Mouse (Mus musculus) neural tube, embryonic 14.5 days (tissue): ENCODE results near the gene Cpa1. TPM values are rescaled to one million over a fixed set of nuclear protein-coding genes. Genes with fewer than 3 reads are reported as not detected.

Experiments used
- ATAC-seq: fragments of 200-750 bp; cut with Nextera tagmentation; 2 replicates; pipeline ENCODE4 v1.8.0; 2017; ENCODE audit warnings: low read depth, mild to moderate bottlenecking, moderate TSS enrichment, moderate library complexity
- H3K27ac ChIP-seq: fragments of 300-500 bp; sonication (generic); 2 replicates; pipeline ENCODE4 v1.5.1; 2014; ENCODE audit warnings: low read depth, mild to moderate bottlenecking, control low read depth, low read length, moderate library complexity, mixed read lengths
- H3K27me3 ChIP-seq: fragments of 300-500 bp; sonication (generic); 2 replicates; pipeline ENCODE4 v1.6.1; 2014; ENCODE audit warnings: low read length; ENCODE audit not compliant: control insufficient read depth, insufficient read depth
- H3K36me3 ChIP-seq: fragments of 300-500 bp; sonication (generic); 2 replicates; pipeline ENCODE4 v1.6.1; 2014; ENCODE audit warnings: low read length, mixed read lengths; ENCODE audit not compliant: control insufficient read depth, insufficient read depth
- H3K4me1 ChIP-seq: fragments of 300-500 bp; sonication (generic); 2 replicates; pipeline ENCODE4 v1.6.1; 2014; ENCODE audit warnings: low read length; ENCODE audit not compliant: control insufficient read depth, insufficient read depth
- H3K4me2 ChIP-seq: fragments of 300-500 bp; sonication (generic); 2 replicates; pipeline ENCODE4 v1.6.1; 2014; ENCODE audit warnings: mild to moderate bottlenecking, low read depth, low read length, control low read depth
- H3K4me3 ChIP-seq: fragments of 300-500 bp; sonication (generic); 2 replicates; pipeline ENCODE4 v1.5.1; 2014; ENCODE audit warnings: low read depth, low read length, control low read depth, mixed read lengths
- H3K9ac ChIP-seq: fragments of 300-500 bp; sonication (generic); replicated peaks from 2 replicates; pipeline ENCODE4 v1.6.1; 2014; ENCODE audit warnings: low read depth, mild to moderate bottlenecking, control low read depth, low read length, mixed read lengths
- H3K9me3 ChIP-seq: fragments of 300-500 bp; sonication (generic); 2 replicates; pipeline ENCODE4 v1.6.1; 2016; ENCODE audit warnings: low read length; ENCODE audit not compliant: control insufficient read depth
- WGBS: fragments of 180-500 bp; shearing (Covaris S2); extraction: QIAGEN DNeasy Blood & Tissue Kit; methylation state at CpG from one replicate; pipeline ENCODE4 v1.1.7; 2014; 5-methylcytosine and 5-hydroxymethylcytosine counted together
- polyA plus RNA-seq: library from polyadenylated mRNA; unstranded; fragments of >200 nt; fragmentation: Nextera tagmentation; extraction: Ambion mirVana; gene quantifications from 2 replicates; pipeline ENCODE4 v1.2.1, GENCODE M21; 2014

The Cpa1 gene
- polyA plus RNA-seq = 0.37 and 0.50 TPM in 2 replicates

DNA sequence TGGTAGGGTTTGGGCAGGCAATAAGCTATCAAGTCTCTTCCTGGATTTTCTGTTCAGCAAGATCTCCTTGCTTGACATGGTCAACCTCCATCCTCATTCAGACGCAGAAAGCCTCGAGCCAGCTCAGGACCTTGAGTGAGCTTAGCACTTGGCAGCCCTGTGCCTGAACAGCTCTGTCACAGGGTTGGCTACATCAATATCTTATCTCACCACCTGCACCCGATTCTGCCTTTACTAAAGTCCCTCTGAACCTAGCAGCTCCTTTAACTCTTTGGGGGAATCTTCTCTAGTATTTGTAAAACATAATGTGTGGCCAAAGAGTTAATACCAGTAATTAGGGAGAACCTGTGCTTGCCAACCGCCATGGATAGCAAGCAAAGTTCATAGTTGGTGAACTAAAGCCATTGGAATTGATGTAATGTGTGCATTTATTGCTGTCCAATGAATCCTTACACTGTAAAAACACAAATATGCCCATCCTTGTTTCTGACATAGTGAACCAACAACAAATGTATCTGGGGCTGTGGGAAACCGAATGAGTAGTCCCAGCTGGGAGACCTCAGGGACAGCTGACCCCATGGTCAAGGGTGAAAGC is at the start of gene Cpa1:
Gene Cpa1 (plus strand): TSS at position 545 of the 595 bp plus-strand sequence.
- no peaks in the 10 kb centered on the region for H3K36me3 ChIP-seq
- ATAC-seq = no peak
- 95% methylated on average over 5 of the region's 5 CpGs for WGBS
- no peaks in the 10 kb centered on the region for H3K27me3 ChIP-seq
- no peak within 1 kb of the TSS for H3K27ac ChIP-seq
- H3K9ac ChIP-seq = no peak within 1 kb of the TSS
- no peak within 1 kb of the TSS for H3K4me2 ChIP-seq
- H3K4me3 ChIP-seq = no peak within 1 kb of the TSS
- H3K9me3 ChIP-seq = no peaks in the 10 kb centered on the region
- no peaks in the 10 kb centered on the region for H3K4me1 ChIP-seq

- H3K9me3 ChIP-seq = no peaks in the 10 kb centered on the region
- H3K4me3 ChIP-seq = no peak overlapping the region
- no peaks in the 10 kb centered on the region for H3K27me3 ChIP-seq
- no peaks in the 10 kb centered on the region for H3K36me3 ChIP-seq
- peaks cover 11% of the 10 kb centered on the region; the same call in 1 of the 2 replicates for H3K4me1 ChIP-seq
- WGBS = 70% methylated on average over 2 of the region's 2 CpGs
- no peak for ATAC-seq
- no peak overlapping the region for H3K4me2 ChIP-seq
- no peak overlapping the region for H3K27ac ChIP-seq
- H3K9ac ChIP-seq = no peak overlapping the region
These were observed 49.2 kb upstream of the Cpa1 start for GRCm38 (mm10) chr6:30589819-30590218.

DNA sequence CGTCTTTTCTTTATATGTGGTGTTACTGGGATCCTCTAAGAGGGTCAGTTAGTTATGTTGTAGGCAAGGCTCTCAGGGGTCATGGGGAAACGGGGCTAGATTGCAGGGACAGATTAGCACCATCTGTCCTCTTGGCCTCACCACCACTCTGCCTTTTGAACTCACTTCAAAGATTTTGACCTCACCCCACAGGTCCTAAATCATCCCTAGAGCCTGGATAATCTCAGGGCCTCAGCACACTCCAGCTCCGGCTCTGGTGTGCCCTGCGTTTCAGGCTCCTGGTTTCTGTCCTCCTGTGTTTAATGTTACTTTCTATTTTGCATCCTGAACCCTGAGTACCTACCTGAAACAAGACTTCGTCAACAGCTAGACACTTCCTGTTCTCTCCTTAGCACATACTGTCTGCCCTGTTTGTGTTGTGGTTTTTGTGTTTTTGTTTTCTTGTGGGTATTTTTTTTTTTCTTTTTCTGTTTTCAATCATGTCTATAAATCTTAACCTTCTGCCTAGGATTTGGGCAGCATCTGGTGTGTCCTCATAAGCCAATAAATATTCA is 47.1 kb upstream of the Cpa1 start:
- no peaks in the 10 kb centered on the region for H3K27me3 ChIP-seq
- no peaks in the 10 kb centered on the region for H3K36me3 ChIP-seq
- H3K9me3 ChIP-seq = no peaks in the 10 kb centered on the region
- H3K4me3 ChIP-seq = no peak overlapping the region
- no peak overlapping the region for H3K9ac ChIP-seq
- WGBS = 47% methylated on average over 5 of the region's 5 CpGs
- H3K4me1 ChIP-seq = peaks cover 11% of the 10 kb centered on the region; the same call in 1 of the 2 replicates
- ATAC-seq = no peak
- H3K27ac ChIP-seq = 0 out of 2 replicates have a peak overlapping the region, but pooled peaks have one; percentile 16
- H3K4me2 ChIP-seq = no peak overlapping the region

GRCm38 (mm10) chr6:30592417-30592974 is 46.5 kb upstream of the Cpa1 start:
- peak; percentile 38; the same call in 1 of the 2 replicates for ATAC-seq
- no peak overlapping the region for H3K9ac ChIP-seq
- no peak overlapping the region for H3K4me3 ChIP-seq
- no peaks in the 10 kb centered on the region for H3K27me3 ChIP-seq
- H3K36me3 ChIP-seq = no peaks in the 10 kb centered on the region
- no peaks in the 10 kb centered on the region for H3K9me3 ChIP-seq
- H3K27ac ChIP-seq = no peak overlapping the region; the same call in 1 of the 2 replicates
- WGBS = 29% methylated on average over 10 of the region's 10 CpGs
- H3K4me2 ChIP-seq = no peak overlapping the region
- peaks cover 5% of the 10 kb centered on the region; the same call in 1 of the 2 replicates for H3K4me1 ChIP-seq

DNA sequence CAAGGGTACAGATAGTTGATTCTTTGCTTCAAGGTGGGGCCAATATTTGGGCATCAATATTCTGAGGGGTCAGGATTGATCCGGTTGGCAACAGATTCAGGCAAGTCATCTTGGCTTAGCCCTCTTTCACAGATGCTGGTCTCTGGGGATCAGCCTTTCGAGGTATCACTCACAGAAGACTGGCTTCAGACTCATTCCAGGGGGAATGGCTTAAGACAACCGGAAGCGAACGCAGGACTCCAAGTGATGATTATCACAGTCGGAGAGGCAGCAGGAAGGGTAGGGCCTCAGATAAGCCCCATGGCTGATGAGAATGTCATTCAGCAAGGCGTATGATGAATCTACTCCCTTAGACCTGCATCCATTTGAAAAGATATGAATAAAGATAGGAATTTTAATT is 44.7 kb upstream of the Cpa1 start:
- H3K4me3 ChIP-seq = no peak overlapping the region
- ATAC-seq = no peak
- H3K36me3 ChIP-seq = no peaks in the 10 kb centered on the region
- H3K4me2 ChIP-seq = no peak overlapping the region
- WGBS = 74% methylated on average over 7 of the region's 7 CpGs
- H3K27me3 ChIP-seq = no peaks in the 10 kb centered on the region
- H3K27ac ChIP-seq = no peak overlapping the region
- H3K4me1 ChIP-seq = 0 out of 2 replicates have a peak, but pooled peaks cover 4% of the 10 kb centered on the region
- no peaks in the 10 kb centered on the region for H3K9me3 ChIP-seq
- no peak overlapping the region for H3K9ac ChIP-seq

GRCm38 (mm10) chr6:30596230-30596898 is 42.7 kb upstream of the Cpa1 start:
- Histone ChIP-seq H3K27ac (no peak overlapping the region), H3K4me3 (no peak overlapping the region), H3K9me3 (no peaks in the 10 kb centered on the region), H3K36me3 (no peaks in the 10 kb centered on the region), H3K4me2 (no peak overlapping the region), H3K9ac (no peak overlapping the region), H3K4me1 (0 out of 2 replicates have a peak, but pooled peaks cover 4% of the 10 kb centered on the region), H3K27me3 (no peaks in the 10 kb centered on the region)
- ATAC-seq = no peak
- 72% methylated on average over 8 of the region's 8 CpGs for WGBS

DNA sequence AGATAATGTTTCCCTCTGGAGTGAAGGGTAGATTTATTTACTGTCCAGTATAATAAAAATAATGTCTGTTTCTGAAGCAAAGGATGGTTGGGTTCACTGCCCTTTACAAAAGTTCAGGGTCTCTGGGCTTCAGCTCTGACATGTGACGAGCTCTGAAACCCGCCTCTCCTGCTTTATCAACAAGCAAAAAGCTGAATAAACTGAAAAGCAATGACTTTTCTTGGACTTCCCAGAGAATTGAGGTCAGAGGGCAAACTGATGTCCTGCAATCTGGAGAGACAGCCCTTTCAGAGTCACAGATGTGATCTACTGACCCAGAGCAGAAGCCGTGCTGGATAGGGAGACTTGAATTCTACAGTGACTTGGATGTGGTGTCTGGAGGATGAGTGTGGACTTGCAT is 39.0 kb upstream of the Cpa1 start:
- Histone ChIP-seq H3K4me2 (no peak overlapping the region), H3K9ac (no peak overlapping the region), H3K27ac (no peak overlapping the region), H3K4me1 (no peaks in the 10 kb centered on the region), H3K4me3 (no peak overlapping the region), H3K36me3 (no peaks in the 10 kb centered on the region), H3K27me3 (no peaks in the 10 kb centered on the region), H3K9me3 (no peaks in the 10 kb centered on the region)
- WGBS = 43% methylated on average over 3 of the region's 3 CpGs
- no peak for ATAC-seq

DNA sequence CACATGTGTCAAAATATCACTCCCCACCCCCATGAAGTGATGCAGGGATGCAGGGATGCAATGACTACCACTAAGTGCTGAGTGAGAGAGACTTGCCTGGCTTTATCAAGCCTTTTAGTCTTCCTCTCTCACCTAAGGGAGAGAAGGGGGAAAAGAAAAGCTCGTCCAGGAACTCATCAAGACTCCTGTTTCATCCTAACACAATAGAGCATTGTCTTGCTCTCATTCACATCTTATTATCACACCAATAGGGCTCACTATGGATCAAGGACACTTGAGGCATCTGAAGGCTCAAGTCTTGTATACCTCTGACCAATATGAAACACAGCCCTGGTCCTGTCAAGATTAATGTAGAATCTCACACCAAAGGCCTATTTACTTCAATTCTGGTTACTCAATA is 38.0 kb upstream of the Cpa1 start:
- H3K9me3 ChIP-seq = no peaks in the 10 kb centered on the region
- WGBS = 56% methylated on average over 1 of the region's 1 CpGs
- no peak overlapping the region for H3K27ac ChIP-seq
- H3K27me3 ChIP-seq = no peaks in the 10 kb centered on the region
- no peak overlapping the region for H3K4me2 ChIP-seq
- no peak overlapping the region for H3K4me3 ChIP-seq
- no peaks in the 10 kb centered on the region for H3K4me1 ChIP-seq
- no peak for ATAC-seq
- no peak overlapping the region for H3K9ac ChIP-seq
- H3K36me3 ChIP-seq = no peaks in the 10 kb centered on the region

GRCm38 (mm10) chr6:30604342-30604867 is 34.6 kb upstream of the Cpa1 start:
- WGBS = 29% methylated on average over 7 of the region's 7 CpGs
- H3K4me1 ChIP-seq = no peaks in the 10 kb centered on the region
- H3K9ac ChIP-seq = no peak overlapping the region
- no peaks in the 10 kb centered on the region for H3K36me3 ChIP-seq
- no peak for ATAC-seq
- H3K4me3 ChIP-seq = no peak overlapping the region
- H3K27me3 ChIP-seq = no peaks in the 10 kb centered on the region
- H3K27ac ChIP-seq = no peak overlapping the region
- H3K9me3 ChIP-seq = no peaks in the 10 kb centered on the region
- H3K4me2 ChIP-seq = no peak overlapping the region
